Mouse (Mus musculus) retina, postnatal 7 days (tissue): ENCODE data around the gene Wdr34.
A peak's percentile ranks its signal among the peaks of the same experiment; 100 is the strongest.
"Not testable (repeated sequence)": the region's sequence is repeated elsewhere in the genome, so short reads cannot be mapped to it uniquely, and the experiment has no call there.

Experiments used
- DNase-seq: peaks from one replicate; pipeline ENCODE4 v3.0.0-alpha.2; 2012; ENCODE audit warnings: low read depth, low spot score

Wdr34 gene

DNA sequence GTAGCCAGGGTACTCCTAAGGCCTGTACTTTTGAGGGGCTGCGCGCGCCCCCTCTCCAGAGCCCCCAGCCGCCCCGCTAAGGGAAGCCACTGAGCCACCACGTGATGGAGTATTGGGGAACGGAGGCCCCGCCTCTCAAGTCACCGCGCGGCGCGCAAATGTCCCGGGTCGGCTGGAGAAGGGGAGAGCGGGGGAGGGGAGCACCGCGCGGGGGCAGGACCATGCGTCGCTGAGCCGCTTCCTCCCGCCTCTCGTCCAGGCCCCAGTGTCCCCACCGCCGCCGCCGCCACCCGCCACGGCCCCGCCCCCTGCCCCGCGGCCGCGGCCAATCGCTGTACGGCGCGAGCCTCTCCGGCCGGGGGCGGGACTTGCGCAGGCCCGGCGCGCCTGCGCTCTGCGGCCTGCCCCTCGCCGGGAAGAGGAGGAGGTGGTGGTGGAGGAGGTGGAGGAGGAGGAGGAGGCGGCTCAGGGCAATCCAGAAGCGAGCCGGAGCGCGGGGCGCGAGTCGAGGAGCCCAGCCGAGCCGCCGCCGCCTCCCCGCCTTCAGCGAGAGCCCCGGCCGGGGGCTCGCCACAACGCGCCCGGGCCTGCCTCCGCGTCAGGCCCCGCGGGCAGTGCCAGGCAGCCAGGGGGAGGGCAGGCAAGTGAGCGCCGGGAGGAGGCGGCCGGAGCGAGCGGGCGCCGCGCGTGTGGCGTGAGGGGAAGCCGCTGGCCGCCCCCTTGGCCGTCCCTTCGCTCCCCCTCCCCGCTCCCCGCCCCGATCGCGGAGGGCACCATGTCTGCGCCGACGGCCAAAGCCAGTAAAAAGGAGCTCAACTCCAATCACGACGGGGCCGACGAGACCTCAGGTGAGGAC, 17.6 kb upstream of the Wdr34 start:
- peak; percentile 90 for DNase-seq

DNA sequence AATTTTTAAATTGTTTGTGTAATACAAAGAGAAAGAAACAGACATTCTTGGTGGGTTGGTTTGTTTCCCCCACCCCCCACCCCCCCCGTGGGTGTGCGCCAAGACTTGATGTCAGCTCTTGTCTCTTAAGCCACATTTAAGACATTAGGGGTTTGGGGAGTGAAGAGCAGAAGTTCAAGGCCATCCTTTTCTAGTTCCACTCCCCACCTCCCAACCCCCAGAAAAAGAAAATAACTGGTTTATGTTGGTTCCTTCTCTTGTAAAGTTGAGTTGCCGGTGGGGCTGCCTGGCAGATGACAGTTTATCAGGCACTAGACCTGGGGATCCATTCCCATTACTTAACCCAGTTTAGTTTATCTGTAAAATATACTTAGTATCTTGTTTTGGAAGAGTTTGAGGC, 15.6 kb upstream of the Wdr34 start:
- DNase-seq, result no peak

DNA sequence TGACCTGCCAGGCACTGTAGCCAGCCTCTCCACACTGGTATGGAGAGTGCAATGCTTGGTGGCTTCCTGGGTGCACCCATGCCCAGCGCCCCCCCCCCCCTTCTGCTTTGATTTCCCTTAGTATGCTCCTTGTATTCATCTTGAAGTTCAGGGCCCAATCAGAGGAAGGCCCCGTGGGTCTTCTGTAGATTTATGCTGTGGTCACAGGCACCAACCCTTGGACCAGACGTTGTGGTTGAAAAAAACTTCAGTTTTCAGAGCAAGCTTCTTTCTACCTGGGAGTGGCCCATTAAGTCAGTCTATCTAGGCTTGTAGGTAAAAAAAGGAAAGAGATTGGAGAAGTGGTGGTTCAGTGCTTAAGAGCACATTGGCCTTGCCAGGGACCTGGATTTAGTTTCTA, 15.1 kb upstream of the Wdr34 start:
- DNase-seq, result no peak

DNA sequence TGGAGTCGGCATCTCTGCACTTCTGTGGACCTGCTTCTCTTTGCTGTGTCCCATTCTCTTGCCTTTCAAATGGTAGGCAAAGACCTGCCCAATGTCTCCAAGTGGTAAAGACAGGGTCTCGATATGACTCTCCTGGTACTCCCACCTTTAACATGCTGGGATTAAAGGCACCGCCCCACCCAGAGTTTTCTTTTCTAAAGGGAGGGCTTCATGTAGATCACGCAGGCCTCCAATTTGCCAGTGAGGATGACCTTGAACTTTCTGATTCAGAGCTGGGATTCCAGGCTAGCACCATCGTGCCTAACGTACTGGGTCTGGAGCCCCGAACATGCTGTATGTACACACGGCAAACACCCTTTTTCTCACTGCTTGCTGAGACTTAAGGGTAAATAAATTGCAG, 14.6 kb upstream of the Wdr34 start:
- DNase-seq, result no peak

DNA sequence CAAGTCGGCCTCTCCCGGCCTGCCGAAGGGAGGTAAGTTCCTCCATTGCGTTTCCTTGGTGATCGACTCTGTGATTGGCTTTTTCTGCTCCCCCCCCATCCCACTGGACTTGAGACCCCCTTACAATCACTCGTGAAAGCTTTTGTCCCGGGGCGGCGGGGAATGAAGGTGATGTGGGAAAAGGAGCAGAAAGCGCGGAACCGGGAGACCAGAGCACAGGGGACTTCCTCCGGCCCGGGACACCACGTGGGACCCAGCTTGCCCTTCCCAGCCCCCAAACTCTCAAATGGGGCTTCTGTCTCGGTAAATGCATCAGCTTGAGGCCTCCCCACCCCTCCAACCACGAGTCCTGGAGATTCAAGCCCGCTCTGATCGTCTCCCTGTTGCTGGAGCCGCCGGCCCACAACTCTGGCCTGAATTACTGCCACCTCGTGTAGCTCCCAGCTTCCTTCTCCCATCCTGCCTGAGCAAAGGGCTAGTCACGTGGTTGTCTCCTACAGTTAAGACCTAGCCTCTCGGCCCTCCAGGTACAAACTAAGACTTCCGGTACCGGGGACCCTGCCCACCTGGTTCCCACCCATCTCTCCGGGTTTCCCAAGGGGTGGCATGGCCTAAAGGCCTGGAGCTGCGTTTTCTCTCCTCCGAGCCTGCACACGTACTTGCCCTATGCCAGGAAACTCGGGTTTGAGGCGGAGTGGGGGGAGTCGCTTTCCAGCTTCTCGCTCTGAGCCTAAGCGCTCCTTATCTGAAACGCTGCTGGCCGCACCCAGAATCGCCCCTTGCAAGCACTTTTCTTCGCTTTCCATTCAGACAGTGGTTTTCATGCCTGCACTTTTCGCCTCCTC, 13.8 kb upstream of the Wdr34 start:
- DNase-seq, result peak; percentile 30

DNA sequence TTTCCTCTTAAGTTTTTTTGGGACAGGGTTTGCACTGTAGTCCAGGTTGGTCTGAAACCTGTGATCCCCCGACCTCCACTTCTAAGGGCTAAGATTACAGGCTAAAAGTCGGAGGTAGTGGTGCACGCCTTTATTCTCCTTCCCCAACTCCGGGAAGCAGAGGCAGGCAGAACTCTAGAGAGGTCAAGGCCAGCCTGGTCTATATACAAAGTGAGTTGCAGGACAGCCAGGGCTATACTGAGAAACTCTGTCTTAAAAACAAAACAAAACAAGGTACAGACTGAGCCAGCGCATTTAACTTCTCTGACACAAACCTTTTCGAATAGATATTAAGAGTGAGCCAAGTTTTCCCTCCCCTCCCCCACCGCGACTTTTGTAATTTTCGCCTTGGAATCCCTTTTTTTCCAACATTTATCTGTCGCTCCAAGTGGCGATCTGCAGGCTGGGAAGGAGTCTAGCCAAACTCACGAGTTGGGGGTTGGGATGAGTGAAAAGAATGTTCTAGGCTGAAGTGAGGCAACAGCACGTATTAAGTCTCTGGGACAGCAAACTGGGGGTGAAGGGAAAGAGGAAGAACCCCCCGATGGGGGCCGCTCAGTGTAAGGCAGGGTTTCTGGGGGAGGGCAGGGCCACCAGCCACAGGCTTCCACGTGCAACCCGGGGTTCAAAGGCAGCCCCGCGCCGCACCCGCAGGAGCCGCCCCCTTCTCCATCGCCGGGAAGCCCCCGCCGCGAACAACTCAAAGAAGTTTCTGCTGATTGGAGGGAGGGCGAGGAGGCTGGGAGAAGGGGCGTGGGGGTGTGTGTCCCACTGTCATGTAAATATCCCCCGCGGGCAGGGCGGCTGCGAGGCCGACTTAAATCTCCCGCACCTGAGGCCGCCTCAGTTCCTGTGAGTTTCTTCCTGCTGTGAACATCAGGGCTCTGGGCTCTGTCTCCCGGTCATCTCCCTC, 12.8 kb upstream of the Wdr34 start:
- no peak for DNase-seq

DNA sequence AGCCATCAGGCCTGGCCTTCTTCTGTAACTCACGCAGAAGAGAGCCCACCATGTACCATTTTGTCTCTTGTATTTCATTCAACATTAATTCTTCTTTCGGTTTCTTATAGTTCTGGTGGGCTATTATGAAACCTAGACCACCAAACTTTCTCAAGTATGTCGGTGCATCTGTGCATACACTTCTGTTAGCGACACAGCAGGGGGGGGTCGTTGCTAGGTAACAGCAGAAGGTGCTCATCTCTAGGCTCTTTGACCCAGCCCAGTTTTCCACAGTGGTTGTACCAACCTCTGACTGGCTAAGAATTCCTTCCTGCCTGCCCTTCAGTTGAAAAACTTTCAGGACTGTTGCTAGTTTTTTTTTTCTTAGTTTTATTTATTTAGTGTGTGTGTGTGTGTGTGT, 9.7 kb upstream of the Wdr34 start:
- DNase-seq, result no peak

DNA sequence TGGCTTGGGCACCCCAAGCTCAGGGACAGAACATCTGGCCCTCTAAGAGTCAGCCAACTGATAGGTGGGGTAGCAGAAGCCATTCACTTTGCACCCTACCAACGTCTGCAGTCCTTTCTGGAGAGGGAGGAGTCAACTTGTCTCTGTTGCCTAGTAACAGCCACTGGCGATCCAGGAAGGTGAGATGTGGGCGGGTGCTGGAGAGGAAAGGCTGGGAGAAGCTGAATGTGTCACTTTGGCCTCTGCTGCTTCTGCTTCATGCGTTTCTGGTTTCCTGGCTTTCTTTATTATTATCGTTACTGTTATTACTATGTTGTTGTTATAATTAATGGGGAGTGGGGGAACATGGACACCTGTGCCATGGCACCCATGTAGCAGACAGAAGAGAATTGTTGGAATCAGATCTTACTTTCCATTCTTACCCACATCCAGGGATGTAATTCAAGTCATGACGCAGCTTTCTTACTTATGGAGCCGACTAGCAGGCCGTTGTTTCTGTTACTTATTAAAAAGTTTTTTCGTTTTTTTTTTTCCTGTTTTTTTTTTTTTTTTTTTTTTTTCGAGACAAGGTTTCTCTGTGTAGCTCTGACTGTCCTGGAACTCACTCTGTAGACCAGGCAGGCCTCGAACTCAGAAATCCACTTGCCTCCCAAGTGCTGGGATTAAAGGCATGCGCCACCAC, 8.7 kb upstream of the Wdr34 start, which contains the start of gene Set:
Set (plus strand) TSS at position 156 of the 682 bp plus-strand sequence.
- DNase-seq, result no peak

DNA sequence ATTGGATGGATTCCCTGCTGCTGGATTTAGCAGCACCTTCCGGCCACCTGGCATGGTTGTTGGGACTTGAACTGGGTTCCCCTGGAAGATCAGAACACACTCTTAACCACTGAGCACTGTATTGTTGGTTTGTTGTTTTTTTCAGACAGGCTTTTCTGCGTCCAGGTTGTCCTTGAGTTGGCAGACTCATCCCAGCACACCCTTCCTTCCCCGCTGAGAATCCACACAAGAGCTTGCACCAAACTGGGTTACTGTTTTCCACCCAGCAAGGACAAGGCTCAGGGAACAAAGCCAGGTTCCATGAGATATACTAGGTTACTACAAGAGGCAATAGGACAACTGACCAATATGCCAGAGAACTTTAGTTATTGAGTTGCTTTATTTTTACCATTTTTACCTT, 8.1 kb upstream of the Wdr34 start:
- no peak for DNase-seq

DNA sequence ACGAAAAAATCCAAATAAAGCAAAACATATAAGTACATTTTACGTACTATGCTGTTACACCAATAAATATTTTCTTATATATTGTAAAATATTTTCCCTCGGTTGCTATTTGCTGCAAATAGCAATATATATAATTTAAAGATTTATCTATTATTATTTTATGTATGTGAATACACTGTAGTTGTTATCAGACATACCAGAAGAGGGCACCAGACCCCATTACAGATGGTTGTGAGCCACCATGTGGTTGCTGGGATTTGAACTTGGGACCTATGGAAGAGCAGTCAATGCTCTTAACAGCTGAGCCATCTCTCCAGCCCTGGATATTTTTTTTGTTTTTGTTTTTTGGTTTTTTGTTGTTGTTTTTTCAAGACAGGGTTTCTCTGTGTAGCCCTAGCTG, 6.6 kb upstream of the Wdr34 start:
- not testable (repeated sequence) for DNase-seq

DNA sequence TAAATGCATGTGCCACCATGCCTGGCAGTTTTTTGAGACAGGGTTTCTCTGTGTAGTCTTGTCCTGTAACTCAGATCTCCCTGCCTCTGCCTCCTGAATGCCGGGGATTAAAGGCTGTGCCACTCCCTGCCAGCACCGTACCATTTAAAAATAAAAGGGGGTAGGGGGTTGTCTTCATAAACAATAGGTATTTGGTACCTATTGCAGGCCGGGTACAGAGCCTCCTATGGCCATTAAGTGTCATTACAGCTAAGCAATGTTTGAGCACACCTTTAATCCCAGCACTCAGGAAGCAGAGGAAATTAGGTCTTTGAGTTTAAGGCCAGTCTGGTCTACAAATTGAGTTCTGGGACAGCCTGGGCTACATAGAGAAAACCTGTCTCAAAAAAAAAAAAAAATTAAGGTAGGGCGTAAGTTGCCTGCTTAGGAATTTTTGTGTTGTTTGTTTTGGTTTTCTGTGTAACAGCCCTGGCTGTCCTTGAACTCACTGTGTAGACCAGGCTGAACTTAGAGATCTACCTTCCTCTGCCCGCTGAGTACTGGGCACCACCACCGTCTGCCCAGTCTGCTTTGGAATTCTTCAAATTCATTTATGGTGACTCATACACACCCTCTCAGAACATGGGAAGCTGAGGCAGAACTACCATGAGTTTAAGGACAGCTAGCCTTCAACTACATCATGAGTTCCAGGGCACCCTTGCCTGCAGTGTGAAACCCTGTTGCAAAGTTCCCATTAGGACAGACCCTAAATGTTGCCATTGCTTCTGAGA, 3.5 kb upstream of the Wdr34 start:
- DNase-seq, result no peak

DNA sequence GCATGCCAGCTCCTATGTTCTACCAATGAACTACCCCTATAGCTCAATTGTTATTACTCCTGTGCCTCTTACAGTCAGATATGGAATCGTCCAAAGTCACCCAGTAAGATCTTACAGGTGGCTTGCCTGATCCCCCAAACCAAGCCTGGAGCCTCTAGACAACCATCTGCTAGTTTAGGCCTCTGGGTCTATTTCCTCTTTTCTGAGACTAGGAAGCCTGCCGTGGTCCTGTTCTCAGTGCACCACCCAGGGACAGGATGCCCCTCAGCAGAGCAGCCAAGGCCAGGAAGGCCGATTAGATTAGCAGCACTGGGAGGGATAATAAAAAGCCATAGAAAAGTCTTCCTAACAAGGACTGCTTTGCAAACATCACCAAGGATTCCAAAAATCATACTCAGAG, 1.1 kb upstream of the Wdr34 start:
- DNase-seq, result no peak

DNA sequence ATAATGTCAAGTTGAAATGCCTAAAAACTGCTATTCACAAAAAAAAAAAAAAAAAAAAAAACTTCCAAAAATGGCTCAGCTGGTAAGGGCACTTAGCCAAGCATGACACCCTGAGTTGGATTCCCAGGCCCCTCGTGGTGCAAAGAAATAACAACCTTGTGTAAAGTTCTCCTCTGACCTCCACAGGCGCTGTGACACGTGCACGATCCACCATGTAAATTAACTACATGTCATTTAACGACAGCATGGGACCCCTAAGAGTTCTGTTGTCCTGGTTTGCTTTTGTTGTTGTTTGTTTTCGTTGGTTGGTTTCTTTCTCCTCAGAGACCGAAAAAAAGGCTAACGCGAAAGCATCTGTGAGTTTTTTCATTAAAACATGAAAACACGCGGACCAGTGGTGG, 580 bp downstream of the Wdr34 start:
- no peak for DNase-seq

DNA sequence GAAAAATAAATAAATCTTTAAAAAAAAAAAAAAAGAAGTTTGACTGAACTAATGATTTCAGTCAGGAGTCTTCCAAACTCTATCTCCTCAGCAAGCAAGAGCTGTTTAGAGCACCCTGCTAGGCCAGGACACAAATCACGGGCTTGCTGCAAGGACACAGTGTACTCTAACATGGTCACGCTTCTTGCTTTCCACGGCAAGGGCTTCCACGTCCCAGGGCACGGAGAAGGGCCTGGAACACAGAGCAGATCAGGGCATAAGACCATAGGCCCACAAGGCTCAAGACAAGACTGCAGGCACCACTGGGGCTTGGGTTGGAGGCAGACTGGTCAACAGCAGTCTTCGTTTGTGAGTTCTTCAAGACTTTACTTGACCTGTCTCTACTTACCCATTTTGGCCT, 1.6 kb downstream of the Wdr34 start:
- DNase-seq, result no peak

DNA sequence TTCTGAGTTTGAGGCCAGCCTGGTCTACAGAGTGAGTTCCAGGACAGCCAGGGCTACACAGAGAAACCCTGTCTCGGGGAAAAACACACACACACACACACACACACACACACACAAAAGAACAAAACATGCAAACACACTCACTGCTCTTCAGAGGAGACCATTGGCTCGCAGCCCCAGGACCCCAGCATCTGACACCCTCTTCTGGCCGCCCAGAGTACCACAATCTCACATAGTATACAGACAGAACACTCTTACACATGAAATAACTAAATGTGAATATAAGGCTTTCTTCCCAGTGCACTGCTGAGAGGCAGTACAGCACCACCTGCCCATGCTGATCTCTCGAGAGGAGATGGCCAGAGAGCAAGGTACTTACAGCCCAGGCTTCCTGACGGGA, 4.1 kb downstream of the Wdr34 start:
- no peak for DNase-seq

DNA sequence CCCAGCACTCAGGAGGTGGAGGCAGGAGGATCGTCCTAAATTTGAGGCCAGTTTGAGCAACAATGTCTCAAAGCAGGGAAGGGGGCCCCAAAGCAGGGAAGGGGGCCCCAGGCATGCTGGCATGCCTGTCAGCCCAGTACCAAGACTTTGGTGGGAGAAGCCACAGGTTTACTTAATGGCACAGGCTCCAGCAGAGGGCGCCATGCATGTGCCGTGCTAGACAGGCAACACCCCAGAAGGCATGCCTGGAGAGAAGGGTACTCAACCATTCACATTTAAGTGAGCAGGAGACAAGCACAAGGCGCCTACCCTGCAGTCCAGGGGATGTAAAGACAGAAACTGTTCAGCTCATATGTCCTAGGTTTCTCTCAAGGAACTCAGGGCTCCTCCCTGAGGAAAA, 6.2 kb downstream of the Wdr34 start:
- DNase-seq, result peak; percentile 72

DNA sequence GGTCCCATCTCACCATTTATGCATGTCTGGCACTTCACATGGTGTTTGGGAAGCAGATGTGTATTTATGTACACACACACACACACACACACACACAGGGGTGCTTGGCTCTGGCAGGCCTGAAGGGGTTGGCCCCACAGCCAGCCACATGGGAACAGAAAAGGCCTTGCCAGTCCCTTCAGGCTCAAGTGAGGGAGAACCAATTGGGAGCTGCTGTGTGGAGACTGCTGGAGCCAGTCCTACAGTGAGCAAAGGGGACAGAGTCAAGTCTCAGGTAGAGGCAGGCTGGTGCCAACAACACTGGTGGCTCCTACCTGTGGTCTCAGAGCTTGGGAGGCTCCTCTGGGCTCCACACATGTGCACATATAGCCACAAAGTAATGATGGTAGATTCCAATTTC, 9.0 kb downstream of the Wdr34 start:
- no peak for DNase-seq

DNA sequence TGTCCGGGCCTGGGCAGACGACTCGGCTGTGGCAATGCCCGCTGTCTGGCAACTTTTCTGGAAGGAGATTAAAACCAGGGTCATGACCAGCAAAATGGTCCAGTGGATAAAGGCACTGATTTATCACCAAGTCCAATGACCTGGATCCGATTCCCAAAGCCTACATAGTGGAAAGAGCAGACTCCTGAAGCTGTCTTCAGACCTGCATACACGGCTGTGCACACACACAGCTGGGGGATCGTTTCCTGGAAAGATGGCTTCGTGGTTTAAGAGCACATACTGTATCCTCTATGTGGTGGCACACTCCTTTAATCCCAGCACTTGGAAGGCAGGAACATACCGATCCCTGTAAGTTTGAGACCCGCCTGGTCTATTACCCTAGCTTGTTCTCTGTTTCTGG, 10.3 kb downstream of the Wdr34 start:
- DNase-seq, result no peak

DNA sequence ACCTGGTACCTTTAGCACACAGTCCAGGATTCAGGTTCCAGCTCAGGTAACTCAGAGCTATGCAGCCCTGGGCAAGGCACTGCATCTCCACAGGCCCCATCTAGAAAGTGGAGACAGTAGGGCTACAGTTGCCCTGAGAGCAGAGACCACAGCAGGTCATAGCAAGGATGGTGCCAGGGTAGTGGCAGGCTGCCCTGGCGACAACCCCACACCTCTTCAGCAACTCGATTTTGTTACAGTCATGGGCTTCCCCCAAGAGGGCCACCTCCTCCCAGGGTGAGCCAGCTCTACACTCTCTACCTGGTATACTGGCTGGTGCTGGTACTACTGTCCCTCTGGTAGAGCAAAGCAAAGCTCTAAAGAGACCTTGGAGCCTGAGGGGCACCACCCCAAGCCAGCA, 10.9 kb downstream of the Wdr34 start:
- no peak for DNase-seq

DNA sequence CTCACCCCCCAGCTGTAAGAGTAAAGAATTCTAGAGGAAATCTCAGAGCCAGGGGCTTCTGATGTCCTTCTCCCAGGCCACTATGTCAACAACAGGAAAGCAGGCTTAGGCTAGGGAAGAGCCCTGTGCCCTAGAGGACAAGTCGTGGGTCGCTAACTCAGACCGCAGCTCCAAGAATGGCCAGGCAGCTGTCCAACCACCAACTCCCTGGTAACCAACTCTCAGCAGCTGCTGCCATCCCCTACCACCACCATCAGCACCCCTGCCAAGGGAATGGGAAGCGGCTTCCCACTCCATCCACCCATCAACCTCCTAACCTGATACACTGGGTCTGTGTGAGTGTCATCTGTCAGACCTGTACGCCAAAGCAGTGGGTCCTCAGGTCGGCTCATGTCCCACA, 15.7 kb downstream of the Wdr34 start:
- DNase-seq, result no peak
